Mouse (Mus musculus) gastrocnemius, postnatal 14 days (tissue): ENCODE data around the gene Ptprd. TPM values are rescaled to one million over a fixed set of nuclear protein-coding genes. Genes with fewer than 3 reads are reported as not detected.
"Not testable (repeated sequence)": the region's sequence is repeated elsewhere in the genome, so short reads cannot be mapped to it uniquely, and the experiment has no call there.

ENCODE experiments used
- DNase-seq: peaks from one replicate; pipeline ENCODE4 v3.0.0; 2021; ENCODE audit warnings: mixed read lengths
- intact Hi-C: fragments of 180-260 bp; cut with DNase I; formaldehyde crosslinking; loops from one replicate; pipeline ENCODE4 v1.15.1; 2025; ENCODE audit warnings: low total_unique reads
- total RNA-seq, 2 experiments: library from RNA; stranded (reverse); gene quantifications; 2 replicates each; pipeline ENCODE4 v1.2.3; 2021

Ptprd gene
- total RNA-seq, 2 experiments from 2014 or later: 15.9 to 21.1 TPM

GRCm38 (mm10) chr4:77982094-77982493 lies 229.7 kb downstream of the Ptprd start:
- DNase-seq: no peak
- intact Hi-C loops: no loop called here

DNA sequence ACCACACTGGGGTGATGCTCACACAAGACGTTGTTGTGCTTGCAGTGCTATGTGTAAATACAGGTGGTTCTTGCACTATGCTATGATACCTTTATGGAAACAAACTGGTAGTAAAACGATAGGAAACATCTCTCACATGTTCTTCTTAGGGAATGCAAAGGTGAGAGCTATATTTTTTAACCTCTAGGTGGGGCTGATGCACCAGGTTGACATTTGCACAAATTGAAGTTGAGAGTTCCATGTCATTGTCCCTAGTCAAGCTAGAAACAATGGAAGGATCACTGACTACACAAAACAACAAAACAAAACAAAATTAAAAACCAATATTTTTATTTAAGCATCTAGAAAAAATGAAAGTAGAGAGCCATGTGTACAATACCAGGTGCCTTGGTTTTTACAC lies 250.1 kb downstream of the Ptprd start:
- DNase-seq: no peak
- intact Hi-C loops: no loop called here

DNA sequence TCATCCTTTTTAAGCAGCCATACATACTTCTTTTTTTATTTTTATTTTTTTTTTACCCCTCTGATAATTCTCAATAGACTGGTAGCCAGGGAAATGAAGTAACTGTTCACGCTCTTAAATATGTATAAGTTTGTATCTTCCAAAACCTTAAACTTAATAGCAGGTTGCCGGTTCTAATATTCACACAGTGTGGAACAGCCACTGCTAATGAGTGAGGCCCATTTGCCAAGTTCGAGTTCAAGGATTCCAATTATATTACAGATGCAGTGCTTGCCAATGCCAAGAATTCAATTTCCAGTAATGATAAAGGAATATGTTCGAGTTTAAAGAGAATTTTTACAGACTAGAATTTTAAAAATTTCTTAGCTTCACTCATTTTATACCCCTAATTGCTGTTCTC lies 322.3 kb downstream of the Ptprd start:
- no peak for DNase-seq
- intact Hi-C loops: no loop called here

DNA sequence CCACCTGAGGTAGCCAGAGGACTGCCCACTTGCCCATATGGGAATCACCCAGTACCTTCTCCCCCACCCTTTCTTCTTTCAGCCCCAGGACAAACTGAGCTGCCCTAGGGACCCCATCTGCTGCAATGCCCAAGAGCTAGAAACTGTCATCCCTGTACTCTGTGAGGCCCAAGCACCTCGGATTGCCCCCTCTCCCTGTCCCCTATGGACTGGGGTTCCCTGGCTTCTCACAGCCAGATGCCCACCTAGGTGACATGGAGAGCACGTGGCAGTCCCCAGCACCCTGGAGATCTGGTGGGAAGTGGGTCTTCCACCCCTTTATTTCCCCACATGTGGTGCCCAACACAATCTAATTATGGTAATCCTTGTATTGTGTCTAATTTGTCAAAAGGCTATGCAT lies 331.5 kb downstream of the Ptprd start:
- intact Hi-C loops: no loop called here

DNA sequence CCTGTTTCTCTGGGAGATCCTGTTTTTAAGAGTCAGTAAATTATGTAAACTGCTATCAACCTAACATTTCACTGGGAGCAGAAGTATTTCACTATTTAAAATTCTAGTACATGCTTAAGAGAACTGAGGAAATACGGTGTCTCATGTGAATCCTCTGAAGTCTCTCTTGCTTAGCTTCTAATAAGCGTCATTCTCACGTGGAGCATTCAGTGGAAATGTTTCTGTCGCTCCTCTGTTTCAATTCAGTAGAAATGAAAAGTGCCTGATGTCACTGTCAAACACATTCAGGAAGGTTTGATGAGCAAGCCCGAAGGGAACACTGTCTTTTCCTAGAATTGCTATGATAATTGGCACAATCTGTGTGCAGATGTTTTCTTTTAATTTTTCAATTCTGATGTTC lies 350.5 kb downstream of the Ptprd start:
- intact Hi-C loops: no loop called here
- DNase-seq: no peak

More for the DNA sequence above, 331.5 kb downstream of the Ptprd start:
- DNase-seq: no peak

- intact Hi-C loops, DNase-seq: not testable (repeated sequence)
Observed at GRCm38 (mm10) chr4:77797391-77797790, 414.4 kb downstream of the Ptprd start.

DNA sequence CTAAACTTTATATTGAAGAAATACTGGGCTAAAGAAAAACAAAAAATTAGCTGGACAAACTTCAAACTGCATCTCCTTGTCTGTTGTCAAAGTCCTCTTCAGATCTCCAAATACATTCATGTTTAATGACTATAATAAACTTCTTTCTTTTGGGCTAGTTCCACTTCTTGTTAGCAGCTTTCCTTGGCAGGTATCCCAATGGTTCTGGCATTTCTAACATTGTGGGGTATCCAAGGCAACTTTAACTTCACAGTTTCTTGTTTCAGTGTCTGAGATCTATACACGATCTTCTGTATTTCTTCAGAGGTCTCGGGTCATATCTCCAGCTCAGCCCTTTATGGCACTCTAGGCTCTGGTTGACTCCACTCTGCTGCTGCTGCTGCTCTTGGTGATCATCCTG lies 434.5 kb downstream of the Ptprd start:
- no peak for DNase-seq

DNA sequence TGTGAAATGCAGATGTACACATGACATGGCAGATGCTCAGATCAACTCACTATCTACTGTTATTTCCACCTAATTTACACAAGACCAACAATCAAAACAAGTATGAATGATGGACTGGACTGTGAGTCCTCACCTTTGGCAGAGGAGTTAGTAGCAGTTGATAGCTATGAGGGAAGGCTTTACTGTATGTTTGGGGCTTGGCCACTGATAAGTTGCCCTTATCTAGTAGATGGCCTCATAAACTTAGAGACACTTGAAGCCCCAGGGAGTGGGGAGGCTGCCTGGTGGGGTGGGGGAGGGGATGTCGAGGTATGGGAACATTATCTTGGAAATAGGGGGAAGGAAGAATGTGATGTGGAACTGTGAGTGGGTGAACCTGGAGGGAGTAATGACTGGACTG lies 448.0 kb downstream of the Ptprd start:
- no peak for DNase-seq
- intact Hi-C loops: no loop called here

More for the DNA sequence above, 434.5 kb downstream of the Ptprd start:
- intact Hi-C loops: no loop called here

- intact Hi-C loops: no loop called here
- no peak for DNase-seq
Observed at GRCm38 (mm10) chr4:77743391-77743790, 468.4 kb downstream of the Ptprd start.

DNA sequence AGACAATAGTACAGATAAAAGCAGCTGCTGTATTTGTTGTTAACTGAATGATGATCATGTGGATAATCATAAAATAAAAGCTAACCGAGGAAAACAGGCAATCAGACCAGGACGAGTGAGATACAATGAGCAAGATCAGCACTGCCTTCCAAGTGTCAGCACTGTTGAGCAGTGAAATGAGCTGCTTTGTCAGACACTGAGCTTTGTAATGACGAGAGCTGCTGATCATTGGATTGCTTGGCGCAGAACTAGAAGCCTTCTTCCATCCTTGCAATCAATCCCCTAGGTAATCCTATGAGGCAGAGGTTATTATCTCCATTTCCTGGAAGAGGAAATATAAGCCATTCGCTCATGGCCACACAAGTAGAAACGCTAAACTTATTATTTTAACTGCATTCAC lies 489.9 kb downstream of the Ptprd start:
- intact Hi-C loops: no loop called here

DNA sequence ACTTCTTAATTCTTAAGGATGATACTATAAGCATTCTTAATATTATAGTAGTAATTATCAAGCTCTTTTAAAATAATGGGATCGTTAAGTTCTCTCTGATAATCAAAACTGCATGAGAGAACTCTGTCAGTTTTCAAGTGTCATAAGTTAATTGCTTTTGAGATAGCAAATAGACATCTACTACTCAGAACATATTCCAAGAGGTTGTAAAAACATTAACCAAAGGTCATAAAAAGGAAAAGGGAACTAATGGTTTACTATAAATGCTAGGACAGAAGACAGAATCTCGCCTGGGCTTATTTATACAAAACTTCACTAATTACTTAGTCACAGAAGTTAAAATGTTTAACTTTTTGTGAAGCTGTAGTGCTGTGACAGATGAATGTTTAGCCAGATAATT lies 494.0 kb downstream of the Ptprd start:
- DNase-seq: no peak
- intact Hi-C loops: no loop called here

More for the DNA sequence above, 489.9 kb downstream of the Ptprd start:
- DNase-seq: no peak

DNA sequence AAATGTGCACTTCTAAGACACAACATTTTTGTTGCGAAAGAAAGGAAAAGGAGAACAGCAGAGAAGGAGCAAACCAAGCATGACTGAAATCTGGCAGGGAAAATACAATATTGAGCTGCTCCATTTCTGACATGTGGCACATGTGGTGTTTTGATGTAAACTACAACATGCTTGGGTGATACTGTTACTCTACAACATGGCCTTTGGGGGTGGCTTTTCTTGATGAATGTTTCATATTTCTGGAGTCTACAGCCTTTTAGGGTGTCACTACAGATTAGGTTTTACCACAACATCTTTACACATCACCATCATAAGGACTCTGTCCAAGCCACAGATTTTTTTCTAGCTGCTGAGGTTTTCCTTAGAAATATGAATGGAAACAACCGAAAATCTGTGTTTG lies 501.5 kb downstream of the Ptprd start:
- intact Hi-C loops: no loop called here
- DNase-seq: no peak

- intact Hi-C loops: no loop called here
Observed at GRCm38 (mm10) chr4:77698294-77698693, 513.5 kb downstream of the Ptprd start.

DNA sequence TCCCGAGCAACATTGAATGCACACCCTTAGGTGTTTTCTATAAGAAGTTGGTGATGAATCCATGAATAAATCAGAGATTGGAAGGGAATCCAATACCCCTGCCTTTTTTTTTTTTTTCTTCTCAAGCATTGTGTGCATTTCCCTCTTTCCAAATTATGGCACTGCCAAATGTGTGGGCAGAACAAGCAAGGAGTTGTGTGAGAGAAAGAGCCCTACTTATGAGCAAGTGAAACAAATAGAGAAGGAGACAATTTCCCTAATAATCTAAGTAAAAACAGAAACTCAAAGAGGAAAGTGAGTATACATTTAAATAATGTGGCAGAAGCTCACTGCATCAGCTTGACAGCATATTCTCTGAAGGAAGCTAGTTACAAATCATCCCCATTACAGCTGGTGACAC lies 536.0 kb downstream of the Ptprd start:
- no peak for DNase-seq
- intact Hi-C loops: no loop called here

More at GRCm38 (mm10) chr4:77698294-77698693, 513.5 kb downstream of the Ptprd start:
- no peak for DNase-seq

DNA sequence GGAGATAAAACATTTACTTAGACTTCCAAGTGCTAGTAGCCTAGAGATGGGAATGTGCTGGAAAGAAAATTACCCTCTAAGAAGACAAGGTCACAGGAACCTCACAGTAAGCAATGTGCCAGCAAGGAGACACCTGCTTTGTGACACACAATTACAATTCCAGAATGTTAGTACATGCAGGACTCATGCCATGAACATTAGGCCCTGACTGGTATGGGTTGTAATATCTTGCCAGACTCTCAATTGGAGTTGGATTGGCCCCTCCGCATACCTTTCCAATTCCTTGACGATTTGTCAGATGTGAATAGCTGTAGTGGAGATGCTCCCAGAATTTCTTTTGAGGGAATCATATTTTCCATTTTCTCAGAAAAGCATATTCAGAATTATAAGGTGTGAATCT lies 547.0 kb downstream of the Ptprd start:
- no peak for DNase-seq
- intact Hi-C loops: no loop called here

GRCm38 (mm10) chr4:77662309-77662708 lies 549.5 kb downstream of the Ptprd start:
- no peak for DNase-seq
- intact Hi-C loops: no loop called here

DNA sequence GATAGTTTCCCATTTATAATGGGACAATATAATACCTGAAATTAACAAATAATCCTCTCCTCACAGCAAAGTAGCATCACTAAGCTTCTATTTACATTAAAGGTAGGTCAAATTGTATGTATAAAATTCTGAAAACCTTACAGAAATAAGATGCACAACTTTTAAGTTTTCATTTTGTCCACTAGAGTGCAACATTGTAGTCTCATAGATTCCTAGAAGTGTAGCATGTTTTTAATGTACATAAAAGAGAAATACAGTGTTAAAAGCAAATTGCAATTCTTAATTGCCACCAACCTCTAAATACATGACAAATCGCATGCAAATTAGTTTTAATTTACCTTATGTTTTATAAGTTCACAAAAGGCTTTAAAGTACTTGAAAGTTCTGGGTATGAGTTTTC lies 556.1 kb downstream of the Ptprd start:
- DNase-seq: no peak
- intact Hi-C loops: no loop called here

- intact Hi-C loops: no loop called here
- DNase-seq: no peak
Observed at GRCm38 (mm10) chr4:77649615-77650325, 562.0 kb downstream of the Ptprd start.

DNA sequence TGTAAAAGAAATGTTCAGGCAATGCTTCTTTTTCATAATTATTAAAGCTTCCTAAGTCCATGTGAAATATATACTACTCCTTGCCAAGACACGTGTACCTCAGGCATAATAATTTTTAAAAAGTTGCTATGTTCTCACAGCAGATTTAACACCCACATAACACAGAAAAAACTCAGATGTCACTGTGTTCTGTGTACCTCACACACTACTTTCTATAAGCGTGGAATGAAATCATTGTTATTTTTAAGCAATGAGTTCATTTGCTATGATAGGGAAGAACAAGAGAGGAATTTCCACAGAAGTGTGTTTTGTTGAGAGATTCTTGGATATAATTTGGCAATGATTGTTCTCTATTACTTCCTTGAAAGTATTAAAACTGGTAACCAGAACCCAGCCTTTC lies 562.9 kb downstream of the Ptprd start:
- no peak for DNase-seq
- intact Hi-C loops: no loop called here

DNA sequence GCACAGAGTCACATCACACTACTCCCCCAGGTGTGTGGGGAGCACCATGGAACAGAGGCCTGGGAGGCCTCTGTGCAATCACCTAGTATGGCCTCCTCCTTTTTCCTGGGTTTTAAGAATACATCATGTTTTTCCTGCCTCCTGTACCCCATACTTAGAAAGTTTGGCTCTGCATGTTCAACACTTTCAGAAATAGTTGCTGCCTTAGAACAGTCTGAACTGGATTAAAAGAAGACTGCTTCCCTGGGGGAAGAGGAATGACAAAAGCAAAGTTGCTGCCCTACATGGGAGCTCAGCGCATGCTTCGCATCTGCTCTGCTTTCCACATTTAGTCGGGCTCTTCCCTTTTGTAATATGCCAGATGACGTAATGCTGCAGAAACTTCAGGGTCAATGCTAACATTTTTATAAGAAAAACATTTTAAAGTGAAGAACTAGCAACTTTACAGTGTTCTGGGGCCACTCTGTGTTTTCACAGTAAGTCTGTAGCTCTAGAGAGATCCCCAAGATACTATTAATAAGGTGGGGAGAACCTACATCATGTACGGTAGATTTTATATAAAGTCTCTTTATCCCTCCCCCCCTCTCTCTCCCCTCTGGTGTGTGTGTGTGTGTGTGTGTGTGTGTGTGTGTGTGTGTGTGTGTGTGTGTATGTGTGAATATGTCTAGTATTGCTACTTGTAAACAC lies 564.2 kb downstream of the Ptprd start:
- no peak for DNase-seq
- intact Hi-C loops: no loop called here

GRCm38 (mm10) chr4:77644435-77644834 lies 567.3 kb downstream of the Ptprd start:
- intact Hi-C loops: no loop called here
- DNase-seq: no peak
